Mouse (Mus musculus) CH12.LX (cell line): Measurements from ENCODE around the gene Ifrd2. TPM values are rescaled to one million over a fixed set of nuclear protein-coding genes. Genes with fewer than 3 reads are reported as not detected.
"Not testable (repeated sequence)": the region's sequence is repeated elsewhere in the genome, so short reads cannot be mapped to it uniquely, and the experiment has no call there.

Experiments used
- DNase-seq: peaks from one replicate; pipeline ENCODE4 v3.0.0-alpha.2; 2013; ENCODE audit errors: extremely low read depth
- H3K27ac ChIP-seq: 2 replicates; pipeline ENCODE4 v1.5.1; 2012; ENCODE audit warnings: low read depth, mild to moderate bottlenecking, control low read depth, moderate library complexity; ENCODE audit not compliant: insufficient read depth
- H3K27me3 ChIP-seq: replicated peaks from 2 replicates; pipeline ENCODE3; 2012; ENCODE audit warnings: inconsistent platforms
- H3K36me3 ChIP-seq, 2 experiments: replicated peaks in 1 of 2; 2 replicates each; pipeline versions ENCODE3 to v1.6.1; 2012; ENCODE audit warnings: inconsistent platforms in 1 of 2, low read length in 1 of 2, mild to moderate bottlenecking in 1 of 2, mixed read lengths in 1 of 2, moderate library complexity in 1 of 2; ENCODE audit not compliant: control insufficient read depth in 1 of 2, insufficient read depth in 1 of 2
- H3K4me1 ChIP-seq, 2 experiments: 2 replicates each; pipeline ENCODE4 v1.6.1; 2012; ENCODE audit warnings: inconsistent platforms in 1 of 2, moderate library complexity in 1 of 2; ENCODE audit not compliant: insufficient read depth in 2 of 2, control insufficient read depth in 1 of 2
- H3K4me2 ChIP-seq: 2 replicates; pipeline ENCODE4 v1.6.1; 2012; ENCODE audit warnings: low read depth, mild to moderate bottlenecking, control low read depth; ENCODE audit not compliant: poor library complexity, insufficient read depth, severe bottlenecking
- H3K4me3 ChIP-seq, 3 experiments: fragments of 150-350 bp in 1 of 3; sonication (generic) in 1 of 3; replicated peaks in 1 of 3; 2 replicates each; pipeline versions ENCODE3 to v1.5.1; 2011 to 2012; ENCODE audit warnings: low read depth in 2 of 3, low read length in 2 of 3, mild to moderate bottlenecking in 2 of 3, moderate library complexity in 2 of 3, control low read depth in 1 of 3, improper control_type of control experiment in 1 of 3, inconsistent platforms in 1 of 3, mixed read lengths in 1 of 3; ENCODE audit not compliant: poor library complexity in 1 of 3
- H3K79me2 ChIP-seq: replicated peaks from 2 replicates; pipeline ENCODE4 v1.6.1; 2012; ENCODE audit warnings: mild to moderate bottlenecking, moderate library complexity; ENCODE audit not compliant: control insufficient read depth, poor library complexity, insufficient read depth, severe bottlenecking; ENCODE audit errors: extremely low read depth
- H3K9ac ChIP-seq: 2 replicates; pipeline ENCODE4 v1.6.1; 2012; ENCODE audit warnings: low read depth, mild to moderate bottlenecking, control low read depth, moderate library complexity; ENCODE audit not compliant: insufficient read depth
- H3K9me3 ChIP-seq: replicated peaks from 2 replicates; pipeline ENCODE3; 2012; ENCODE audit warnings: low read length, inconsistent platforms, mixed read lengths
- CHD2 ChIP-seq: IDR thresholded peaks from 2 replicates; pipeline ENCODE4 v1.6.1; 2011; ENCODE audit warnings: low read length, improper control_type of control experiment
- CTCF ChIP-seq, 2 experiments: IDR thresholded peaks in 1 of 2; conservative IDR thresholded peaks in 1 of 2; 2 replicates each; pipeline ENCODE4 v1.5.1; 2011 to 2012; ENCODE audit warnings: low read depth in 2 of 2, low read length in 2 of 2, improper control_type of control experiment in 1 of 2, inconsistent platforms in 1 of 2, mild to moderate bottlenecking in 1 of 2, moderate library complexity in 1 of 2
- ELF1 ChIP-seq: IDR thresholded peaks from 2 replicates; pipeline ENCODE4 v1.6.1; 2014; ENCODE audit warnings: low read depth, mild to moderate bottlenecking, inconsistent platforms, low read length, improper control_type of control experiment
- EP300 ChIP-seq: IDR thresholded peaks from 2 replicates; pipeline ENCODE4 v1.6.1; 2011; ENCODE audit warnings: low read length, improper control_type of control experiment
- IRF4 ChIP-seq: IDR thresholded peaks from 2 replicates; pipeline ENCODE4 v1.6.1; 2014; ENCODE audit warnings: low read depth, mild to moderate bottlenecking, inconsistent platforms, low read length, improper control_type of control experiment
- KAT2A ChIP-seq: IDR thresholded peaks from 2 replicates; pipeline ENCODE4 v1.6.1; 2012; ENCODE audit warnings: low read length, improper control_type of control experiment, inconsistent platforms; ENCODE audit not compliant: insufficient replicate concordance
- MAFK ChIP-seq: IDR thresholded peaks from 2 replicates; pipeline ENCODE4 v1.6.1; 2011; ENCODE audit warnings: low read length, improper control_type of control experiment; ENCODE audit not compliant: insufficient replicate concordance
- MYC ChIP-seq: IDR thresholded peaks from 2 replicates; pipeline ENCODE4 v1.6.1; 2011; ENCODE audit warnings: low read depth, mild to moderate bottlenecking, improper control_type of control experiment, low read length
- NELFE ChIP-seq: IDR thresholded peaks from 2 replicates; pipeline ENCODE4 v1.6.1; 2011; ENCODE audit warnings: low read depth, low read length, improper control_type of control experiment
- NRF1 ChIP-seq: IDR thresholded peaks from 2 replicates; pipeline ENCODE4 v1.6.1; 2014; ENCODE audit warnings: low read depth, mild to moderate bottlenecking, inconsistent platforms, low read length, improper control_type of control experiment, moderate library complexity
- POLR2AphosphoS2 ChIP-seq: IDR thresholded peaks from 2 replicates; pipeline ENCODE4 v1.6.1; 2011; ENCODE audit warnings: low read depth, low read length, improper control_type of control experiment
- SIN3A ChIP-seq: IDR thresholded peaks from 2 replicates; pipeline ENCODE4 v1.6.1; 2012; ENCODE audit warnings: low read length, improper control_type of control experiment, inconsistent platforms
- SMC3 ChIP-seq: IDR thresholded peaks from 2 replicates; pipeline ENCODE4 v1.6.1; 2011; ENCODE audit warnings: low read depth, low read length, improper control_type of control experiment
- TBP ChIP-seq: conservative IDR thresholded peaks from 2 replicates; pipeline ENCODE4 v1.6.1; 2011; ENCODE audit warnings: low read depth, low read length, improper control_type of control experiment
- TCF12 ChIP-seq: IDR thresholded peaks from 2 replicates; pipeline ENCODE4 v1.6.1; 2014; ENCODE audit warnings: low read depth, mild to moderate bottlenecking, inconsistent platforms, low read length, improper control_type of control experiment
- UBTF ChIP-seq: IDR thresholded peaks from 2 replicates; pipeline ENCODE4 v1.6.1; 2012; ENCODE audit warnings: low read depth, mild to moderate bottlenecking, inconsistent platforms, low read length, improper control_type of control experiment, moderate library complexity
- USF1 ChIP-seq: IDR thresholded peaks from 2 replicates; pipeline ENCODE4 v1.6.1; 2014; ENCODE audit warnings: low read depth, mild to moderate bottlenecking, inconsistent platforms, low read length, improper control_type of control experiment
- ZC3H11A ChIP-seq: IDR thresholded peaks from 2 replicates; pipeline ENCODE4 v1.6.1; 2012; ENCODE audit warnings: low read depth, mild to moderate bottlenecking, inconsistent platforms, low read length, improper control_type of control experiment
- ZKSCAN1 ChIP-seq: IDR thresholded peaks from 2 replicates; pipeline ENCODE4 v1.6.1; 2012; ENCODE audit warnings: low read depth, inconsistent platforms, low read length, improper control_type of control experiment, borderline replicate concordance
- ZMIZ1 ChIP-seq: IDR thresholded peaks from 2 replicates; pipeline ENCODE4 v1.6.1; 2012; ENCODE audit warnings: low read depth, mild to moderate bottlenecking, inconsistent platforms, low read length, improper control_type of control experiment
- ZNF384 ChIP-seq: IDR thresholded peaks from 2 replicates; pipeline ENCODE4 v1.6.1; 2012; ENCODE audit warnings: low read depth, low read length, improper control_type of control experiment, inconsistent platforms
- dilution Hi-C: fragments of 300-500 bp; cut with MboI; formaldehyde crosslinking; loops from 2 replicates; pipeline ENCODE4 v1.14.3; 2020; ENCODE audit warnings: low sequenced_read_pairs; ENCODE audit not compliant: extremely low pct_unique_long_range_greater_than_20kb, extremely low pct_ligation_motif_present
- in situ Hi-C: fragments of 300-500 bp; cut with MboI; formaldehyde crosslinking; loops from 3 replicates; pipeline ENCODE4 v1.14.3; 2019; ENCODE audit warnings: low sequenced_read_pairs, low pct_ligation_motif_present, low pct_unique_long_range_greater_than_20kb, mixed read lengths
- polyA plus RNA-seq: library from polyadenylated mRNA; unstranded; fragments of >175 nt; gene quantifications from 2 replicates; pipeline ENCODE4 v1.2.1, GENCODE M21; 2012; ENCODE audit warnings: low read depth; ENCODE audit not compliant: insufficient read length
- total RNA-seq, 2 experiments: library from RNA; depleted of rRNA; stranded (reverse); fragments of 300-350 nt in 1 of 2; fragments of >200 nt in 1 of 2; gene quantifications; 2 replicates each; pipeline ENCODE4 v1.2.3; 2012 to 2014

Ifrd2 gene
- total and polyA plus RNA-seq, 3 experiments = 62.8 to 143 (median 91.3) TPM

DNA sequence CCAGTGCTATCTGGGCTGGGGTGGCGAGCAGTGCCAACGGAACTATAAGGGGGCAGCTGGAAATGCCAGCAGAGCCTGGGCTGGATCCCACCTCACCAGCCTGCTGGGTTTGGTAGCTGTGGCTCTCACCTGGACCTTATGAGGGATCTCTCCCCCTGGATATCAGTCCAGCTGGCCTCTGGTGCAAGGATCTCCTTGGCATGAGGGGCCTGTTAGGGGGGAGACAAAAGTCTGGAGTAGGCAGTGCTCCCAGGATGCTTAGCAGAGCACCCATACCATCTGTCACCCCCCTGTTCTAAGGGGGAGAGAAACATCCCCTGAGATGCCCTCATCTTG lies 15.1 kb upstream of the Ifrd2 start:
- no peak for TF ChIP-seq CHD2
- no peak for TF ChIP-seq ZMIZ1
- no peak for TF ChIP-seq EP300
- no peak for TF ChIP-seq POLR2AphosphoS2
- no peak for TF ChIP-seq IRF4
- no peak for TF ChIP-seq SIN3A
- no peak for TF ChIP-seq NRF1
- TF ChIP-seq SMC3 = no peak
- no peak for TF ChIP-seq ZKSCAN1
- no peak for TF ChIP-seq ZC3H11A
- TF ChIP-seq ZNF384 = no peak
- no peak for TF ChIP-seq NELFE
- no peak for TF ChIP-seq KAT2A
- no peak for TF ChIP-seq UBTF
- no peak for TF ChIP-seq MAFK
- TF ChIP-seq USF1 = no peak
- TF ChIP-seq TCF12 = no peak
- no peak for TF ChIP-seq MYC
- TF ChIP-seq ELF1 = no peak
- no peak for TF ChIP-seq TBP
- no peaks in the 10 kb centered on the region for H3K27me3 ChIP-seq
- H3K9me3 ChIP-seq = no peaks in the 10 kb centered on the region
- H3K9ac ChIP-seq = no peak overlapping the region
- no peak overlapping the region for H3K27ac ChIP-seq
- H3K4me1 ChIP-seq = peaks cover 21 to 39% of the 10 kb centered on the region in 2 experiments
- peaks cover 22 to 41% of the 10 kb centered on the region in 2 experiments for H3K36me3 ChIP-seq
- no peak overlapping the region for H3K4me2 ChIP-seq
- in situ Hi-C loops = no loop called here
- H3K4me3 ChIP-seq = no peak overlapping the region
- no peak for DNase-seq
- dilution Hi-C loops = no loop called here
- H3K79me2 ChIP-seq = no peaks in the 10 kb centered on the region

DNA sequence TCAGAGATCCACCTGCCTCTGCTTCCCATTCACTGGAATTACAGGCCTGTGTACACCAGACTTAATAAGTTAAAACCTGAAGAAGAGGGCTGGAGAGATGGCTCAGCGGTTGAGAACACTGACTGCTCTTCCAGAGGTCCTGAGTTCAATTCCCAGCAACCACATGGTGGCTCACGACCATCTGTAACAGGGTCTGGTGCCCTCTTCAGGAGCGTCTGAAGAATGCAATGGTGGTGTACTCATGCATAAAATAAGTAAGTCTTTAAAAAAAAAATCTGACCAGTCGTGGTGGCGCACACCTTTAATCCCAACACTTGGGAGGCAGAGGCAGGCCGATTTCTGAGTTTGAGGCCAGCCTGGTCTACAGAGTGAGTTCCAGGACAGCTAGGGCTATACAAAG lies 13.7 kb upstream of the Ifrd2 start:
- H3K27me3 ChIP-seq, in situ Hi-C loops, H3K79me2 ChIP-seq, H3K27ac ChIP-seq, DNase-seq, H3K9me3 ChIP-seq, H3K9ac ChIP-seq, dilution Hi-C loops, H3K4me2 ChIP-seq, H3K4me3 ChIP-seq: not testable (repeated sequence)
- Histone ChIP-seq H3K4me1 (peaks cover 18 to 32% of the 10 kb centered on the region in 2 experiments), H3K36me3 (peaks cover 22 to 41% of the 10 kb centered on the region in 2 experiments)
- peak in 1 of 2 experiments; percentile 49; a peak in 2 of 4 replicates for TF ChIP-seq CTCF (conservative IDR thresholded peaks at IDR 0.05 in 1 of 2, IDR thresholded peaks at IDR 0.05 in 1 of 2; ENCODE audit: low read depth in 2 of 2, low read length in 2 of 2)
